Mouse (Mus musculus): ENCODE results near the gene Nrxn1. TPM values are rescaled to one million over a fixed set of nuclear protein-coding genes. Genes with fewer than 3 reads are reported as not detected.

Gene Nrxn1
- polyA plus RNA-seq, 1 experiment from 2014 or later, result 4.6 TPM

DNA sequence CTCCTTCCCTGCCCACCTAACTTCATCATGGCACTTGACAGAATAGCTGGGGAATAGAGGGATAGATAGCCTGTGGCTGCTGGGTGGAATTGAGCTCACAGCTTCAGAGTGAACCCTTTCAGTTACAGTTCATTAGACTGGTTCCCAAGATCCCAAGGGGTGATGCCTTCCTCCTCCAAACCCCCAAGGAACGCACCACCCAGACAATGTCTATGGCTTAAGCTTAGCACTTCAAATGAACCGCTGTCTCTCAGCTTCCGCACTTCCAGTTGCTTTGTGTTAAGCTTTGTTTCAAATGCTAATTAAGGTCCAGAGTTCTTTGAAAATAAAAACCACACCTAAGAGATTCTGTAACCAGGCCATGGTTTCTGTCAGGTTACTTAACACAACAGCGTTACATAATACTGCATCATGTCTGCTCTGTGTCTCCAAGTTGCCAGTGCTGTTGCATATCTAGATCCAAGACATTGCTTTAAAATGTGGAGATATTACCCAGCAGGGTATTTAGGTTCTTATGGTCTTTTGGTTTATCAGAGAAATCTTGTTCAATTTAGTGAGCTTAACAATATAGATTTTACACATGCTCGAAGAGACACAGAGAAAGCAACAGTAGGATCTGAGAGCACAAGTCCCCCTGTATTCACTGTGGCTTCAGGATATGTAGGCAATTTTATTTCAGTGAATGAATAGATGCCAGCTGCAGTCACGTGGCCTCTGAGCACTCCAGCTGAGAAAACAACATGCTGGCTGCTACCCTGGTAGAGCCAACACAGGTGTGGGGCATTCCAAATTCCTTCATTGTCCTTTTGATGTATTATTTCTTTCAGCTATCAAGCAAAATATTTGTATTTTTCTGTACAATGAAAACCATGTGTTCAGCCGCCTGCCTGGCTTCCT is 702.3 kb downstream of the Nrxn1 start:
- Histone ChIP-seq H3K4me2 (replicated peaks; ENCODE audit: low read depth, low read length) (no peak overlapping the region), H3K4me3 (ENCODE audit: low read length) (no peak overlapping the region), H3K9ac (replicated peaks; ENCODE audit: low read length) (no peak overlapping the region), H3K9me3 (ENCODE audit: low read length) (no peaks in the 10 kb centered on the region), H3K4me1 (ENCODE audit: insufficient read depth, low read length) (no peaks in the 10 kb centered on the region), H3K27me3 (ENCODE audit: insufficient read depth, low read length) (no peaks in the 10 kb centered on the region), H3K27ac (ENCODE audit: low read length) (no peak overlapping the region), H3K36me3 (ENCODE audit: insufficient read depth, low read length) (no peaks in the 10 kb centered on the region)
- ATAC-seq (ENCODE audit: low FRiP score, low TSS enrichment), result no peak
- WGBS, result 42% methylated on average over 7 of the region's 7 CpGs

DNA sequence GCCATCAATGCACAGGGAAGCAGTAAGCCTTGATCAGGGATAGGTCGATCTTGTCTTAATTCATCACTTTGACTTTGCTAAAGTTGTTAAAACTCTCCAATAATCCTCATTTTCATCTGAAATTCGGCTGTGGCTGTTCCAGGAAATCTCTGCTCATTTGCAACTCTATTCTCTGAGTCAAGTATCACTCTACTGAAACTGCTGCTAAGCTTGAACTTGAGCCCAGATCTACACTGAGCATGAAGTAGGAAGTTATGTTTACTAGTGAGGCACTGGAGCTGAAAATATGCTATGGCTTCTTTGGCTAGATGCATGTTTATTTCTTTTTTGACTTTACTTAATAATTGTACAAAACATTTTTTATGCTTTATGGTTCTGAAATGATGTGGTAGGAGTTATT is 708.0 kb downstream of the Nrxn1 start:
- Histone ChIP-seq H3K27ac (ENCODE audit: low read length) (no peak overlapping the region), H3K4me3 (ENCODE audit: low read length) (no peak overlapping the region), H3K4me2 (replicated peaks; ENCODE audit: low read depth, low read length) (no peak overlapping the region), H3K36me3 (ENCODE audit: insufficient read depth, low read length) (no peaks in the 10 kb centered on the region), H3K27me3 (ENCODE audit: insufficient read depth, low read length) (no peaks in the 10 kb centered on the region), H3K4me1 (ENCODE audit: insufficient read depth, low read length) (peaks cover 17% of the 10 kb centered on the region), H3K9me3 (ENCODE audit: low read length) (no peaks in the 10 kb centered on the region), H3K9ac (replicated peaks; ENCODE audit: low read length) (no peak overlapping the region)
- no peak for ATAC-seq (ENCODE audit: low FRiP score, low TSS enrichment)
- WGBS, result 71% methylated on average over 2 of the region's 2 CpGs

DNA sequence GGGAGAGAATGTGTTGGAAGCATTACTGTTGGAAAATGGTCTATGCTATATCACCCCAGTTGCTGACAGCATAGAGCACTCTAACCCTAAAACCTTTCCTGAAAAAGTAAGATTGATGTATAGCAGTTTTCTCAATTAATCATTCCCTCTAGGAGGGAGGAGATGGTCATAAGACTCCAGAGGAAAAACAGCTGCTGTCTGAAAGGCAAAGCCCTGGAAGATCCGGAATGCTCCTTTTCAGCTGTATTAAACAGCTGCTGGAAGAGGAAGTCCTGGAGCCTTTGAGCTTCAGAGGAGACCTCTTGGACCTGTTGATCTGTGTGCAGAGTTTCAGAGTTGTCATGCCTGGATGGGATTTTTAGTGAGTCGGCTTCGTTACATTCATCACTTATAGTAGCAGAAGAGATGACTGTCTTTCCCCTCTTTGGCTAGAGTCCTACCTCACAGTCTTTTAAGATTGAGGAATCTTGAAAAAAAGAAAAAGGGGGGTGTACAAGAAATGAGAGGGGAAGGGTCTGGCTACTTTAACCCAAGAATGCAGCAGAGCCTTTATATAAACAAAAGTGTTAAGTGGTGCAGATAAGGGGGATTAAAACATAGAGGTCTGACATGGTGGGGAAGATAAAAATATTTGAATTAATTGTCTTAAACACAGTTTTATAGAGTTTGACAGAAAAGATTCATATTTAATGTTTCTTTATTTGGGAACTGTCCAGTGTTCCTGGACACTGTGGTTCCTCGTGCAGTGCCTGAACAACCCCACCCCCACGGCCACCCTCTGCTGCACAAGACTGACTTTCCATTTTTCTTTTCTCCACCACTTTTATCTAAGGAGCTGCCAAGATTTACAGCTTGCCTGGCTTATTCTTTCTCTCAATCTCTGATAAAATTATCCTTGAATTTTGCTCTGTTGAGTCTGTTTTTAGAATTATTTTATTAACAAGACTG is 710.1 kb downstream of the Nrxn1 start:
- ATAC-seq (ENCODE audit: low FRiP score, low TSS enrichment), result peak; percentile 94
- H3K4me2 ChIP-seq (replicated peaks; ENCODE audit: low read depth, low read length), result no peak overlapping the region

DNA sequence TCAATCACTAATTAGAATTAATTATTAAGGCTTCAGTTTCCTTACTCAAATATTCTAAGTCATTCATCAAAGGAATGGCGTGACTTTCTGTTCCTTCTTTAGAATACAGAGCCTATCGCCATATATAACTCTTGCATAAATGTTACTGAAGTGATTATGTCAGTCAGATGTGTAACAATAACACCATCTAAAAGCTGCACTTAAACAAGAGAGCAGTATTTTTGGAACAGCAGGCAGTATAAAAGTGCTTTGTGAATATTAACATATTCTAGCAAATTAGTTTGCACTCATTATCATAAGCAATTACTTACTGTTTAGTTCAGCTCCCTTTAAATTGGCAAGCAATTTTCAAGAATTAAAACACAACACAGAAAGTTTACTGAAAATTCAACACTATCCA is 716.3 kb downstream of the Nrxn1 start:
- Histone ChIP-seq H3K27ac (ENCODE audit: low read length) (no peak overlapping the region), H3K4me3 (ENCODE audit: low read length) (no peak overlapping the region), H3K27me3 (ENCODE audit: insufficient read depth, low read length) (no peaks in the 10 kb centered on the region), H3K4me1 (ENCODE audit: insufficient read depth, low read length) (no peaks in the 10 kb centered on the region), H3K9me3 (ENCODE audit: low read length) (no peaks in the 10 kb centered on the region), H3K9ac (replicated peaks; ENCODE audit: low read length) (no peak overlapping the region), H3K4me2 (replicated peaks; ENCODE audit: low read depth, low read length) (no peak overlapping the region), H3K36me3 (ENCODE audit: insufficient read depth, low read length) (no peaks in the 10 kb centered on the region)
- ATAC-seq (ENCODE audit: low FRiP score, low TSS enrichment), result no peak
- 83% methylated on average over 2 of the region's 2 CpGs for WGBS

More for the DNA sequence above, 710.1 kb downstream of the Nrxn1 start:
- Histone ChIP-seq H3K4me1 (ENCODE audit: insufficient read depth, low read length) (peaks cover 17% of the 10 kb centered on the region), H3K27me3 (ENCODE audit: insufficient read depth, low read length) (no peaks in the 10 kb centered on the region), H3K9me3 (ENCODE audit: low read length) (no peaks in the 10 kb centered on the region), H3K36me3 (ENCODE audit: insufficient read depth, low read length) (no peaks in the 10 kb centered on the region), H3K9ac (replicated peaks; ENCODE audit: low read length) (no peak overlapping the region), H3K27ac (ENCODE audit: low read length) (peak overlapping the region; percentile 16; the same call in 1 of the 2 replicates), H3K4me3 (ENCODE audit: low read length) (no peak overlapping the region)
- 10% methylated on average over 5 of the region's 5 CpGs for WGBS

DNA sequence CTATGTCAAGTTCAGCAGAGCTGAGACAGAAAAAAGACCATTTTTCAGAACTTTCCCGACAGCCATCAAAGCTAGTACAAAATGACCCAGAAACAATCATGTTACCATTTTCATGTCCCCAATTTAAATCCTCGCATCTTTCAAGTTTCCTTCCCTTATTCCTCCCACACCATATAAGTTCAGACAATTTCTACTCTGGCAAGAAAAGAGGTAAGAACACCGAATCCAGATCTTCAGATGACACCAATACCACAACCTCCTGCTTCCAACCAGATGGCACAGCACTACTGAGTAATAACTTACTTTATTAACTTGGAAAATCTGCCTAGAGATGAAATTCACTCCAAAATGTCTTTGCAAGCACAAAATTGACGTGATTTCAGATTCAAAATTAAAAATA is 730.7 kb downstream of the Nrxn1 start:
- no peaks in the 10 kb centered on the region for H3K36me3 ChIP-seq (ENCODE audit: insufficient read depth, low read length)
- H3K4me3 ChIP-seq (ENCODE audit: low read length), result no peak overlapping the region
- WGBS, result 84% methylated on average over 4 of the region's 4 CpGs
- H3K4me1 ChIP-seq (ENCODE audit: insufficient read depth, low read length), result no peaks in the 10 kb centered on the region
- no peak for ATAC-seq (ENCODE audit: low FRiP score, low TSS enrichment)
- H3K9me3 ChIP-seq (ENCODE audit: low read length), result no peaks in the 10 kb centered on the region
- no peak overlapping the region for H3K4me2 ChIP-seq (replicated peaks; ENCODE audit: low read depth, low read length)
- no peaks in the 10 kb centered on the region for H3K27me3 ChIP-seq (ENCODE audit: insufficient read depth, low read length)
- H3K9ac ChIP-seq (replicated peaks; ENCODE audit: low read length), result no peak overlapping the region
- no peak overlapping the region for H3K27ac ChIP-seq (ENCODE audit: low read length)

DNA sequence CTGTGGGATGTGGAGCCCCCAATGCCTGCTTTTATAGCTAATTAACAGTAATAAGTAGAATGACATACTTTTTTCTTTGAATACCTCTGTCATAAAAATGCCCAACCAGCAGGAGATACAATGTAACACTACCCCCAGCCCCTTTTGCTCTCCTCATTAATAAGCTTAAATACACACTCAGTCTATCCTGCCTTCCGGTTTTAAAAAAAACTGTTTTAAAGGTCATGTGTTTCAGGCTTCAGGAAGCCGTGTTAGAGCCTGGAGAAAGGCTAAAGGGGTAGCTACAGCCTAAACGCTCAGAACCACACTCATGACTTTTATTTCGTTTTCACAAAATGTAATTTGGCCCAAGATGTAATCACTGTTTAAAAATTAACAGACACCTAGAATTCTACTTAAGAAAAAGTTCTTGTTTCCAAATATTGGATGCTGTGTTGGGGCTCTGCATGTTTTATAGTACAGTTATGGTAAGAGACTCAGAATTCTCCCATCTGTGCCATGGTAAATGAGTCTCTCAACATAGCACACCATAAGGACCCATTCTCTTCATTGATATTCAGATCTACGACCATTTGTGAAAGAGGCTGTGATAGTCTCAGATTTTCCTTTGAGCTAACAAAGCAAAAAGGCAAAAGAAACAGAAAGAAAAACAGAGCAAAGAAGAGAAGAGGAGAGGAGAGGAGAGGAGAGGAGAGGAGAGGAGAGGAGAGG is 743.3 kb downstream of the Nrxn1 start:
- Histone ChIP-seq H3K9ac (replicated peaks; ENCODE audit: low read length) (no peak overlapping the region), H3K4me1 (ENCODE audit: insufficient read depth, low read length) (no peaks in the 10 kb centered on the region), H3K27ac (ENCODE audit: low read length) (no peak overlapping the region), H3K9me3 (ENCODE audit: low read length) (no peaks in the 10 kb centered on the region), H3K27me3 (ENCODE audit: insufficient read depth, low read length) (no peaks in the 10 kb centered on the region), H3K4me3 (ENCODE audit: low read length) (no peak overlapping the region), H3K4me2 (replicated peaks; ENCODE audit: low read depth, low read length) (no peak overlapping the region), H3K36me3 (ENCODE audit: insufficient read depth, low read length) (no peaks in the 10 kb centered on the region)
- WGBS, result 40% methylated on average over 5 of the region's 5 CpGs
- ATAC-seq (ENCODE audit: low FRiP score, low TSS enrichment), result no peak

DNA sequence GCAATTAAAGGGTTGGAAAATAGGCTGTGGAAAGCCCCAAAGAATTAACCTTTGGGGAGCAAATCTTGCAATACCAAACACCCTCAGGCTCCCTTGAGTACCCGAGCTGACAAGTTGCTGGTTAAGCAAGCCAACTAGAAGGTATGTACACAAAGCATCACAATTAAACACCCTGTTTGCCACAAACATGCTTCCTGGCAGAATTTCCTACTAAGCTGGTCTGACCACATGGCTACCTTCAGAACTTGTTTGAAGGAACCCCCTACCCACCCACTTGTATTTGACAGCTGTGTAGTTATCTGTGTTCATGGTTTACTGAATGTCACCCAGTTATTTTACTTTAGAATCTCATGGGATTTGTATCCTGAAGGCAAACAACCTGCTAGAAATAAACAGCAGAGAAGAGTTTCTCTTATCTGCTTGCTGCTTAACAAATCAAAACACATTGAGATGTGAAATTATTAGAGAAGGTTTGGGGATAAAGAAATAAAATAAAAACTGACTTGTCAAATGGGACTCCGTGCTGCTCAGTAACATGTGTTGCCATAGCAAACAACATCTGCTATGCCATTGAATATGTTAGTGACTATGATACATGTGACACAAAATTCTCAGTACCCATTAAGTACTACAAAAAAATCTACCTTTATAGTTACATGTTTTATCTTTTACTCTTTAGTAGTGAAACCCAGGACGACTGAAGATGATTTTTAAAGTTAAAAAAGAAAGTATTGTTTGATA is 746.0 kb downstream of the Nrxn1 start:
- no peak overlapping the region for H3K9ac ChIP-seq (replicated peaks; ENCODE audit: low read length)
- no peak for ATAC-seq (ENCODE audit: low FRiP score, low TSS enrichment)
- H3K4me3 ChIP-seq (ENCODE audit: low read length), result no peak overlapping the region
- no peak overlapping the region for H3K27ac ChIP-seq (ENCODE audit: low read length)
- WGBS, result 66% methylated on average over 3 of the region's 3 CpGs
- no peaks in the 10 kb centered on the region for H3K36me3 ChIP-seq (ENCODE audit: insufficient read depth, low read length)
- H3K4me2 ChIP-seq (replicated peaks; ENCODE audit: low read depth, low read length), result no peak overlapping the region
- H3K27me3 ChIP-seq (ENCODE audit: insufficient read depth, low read length), result no peaks in the 10 kb centered on the region
- H3K9me3 ChIP-seq (ENCODE audit: low read length), result no peaks in the 10 kb centered on the region
- no peaks in the 10 kb centered on the region for H3K4me1 ChIP-seq (ENCODE audit: insufficient read depth, low read length)

DNA sequence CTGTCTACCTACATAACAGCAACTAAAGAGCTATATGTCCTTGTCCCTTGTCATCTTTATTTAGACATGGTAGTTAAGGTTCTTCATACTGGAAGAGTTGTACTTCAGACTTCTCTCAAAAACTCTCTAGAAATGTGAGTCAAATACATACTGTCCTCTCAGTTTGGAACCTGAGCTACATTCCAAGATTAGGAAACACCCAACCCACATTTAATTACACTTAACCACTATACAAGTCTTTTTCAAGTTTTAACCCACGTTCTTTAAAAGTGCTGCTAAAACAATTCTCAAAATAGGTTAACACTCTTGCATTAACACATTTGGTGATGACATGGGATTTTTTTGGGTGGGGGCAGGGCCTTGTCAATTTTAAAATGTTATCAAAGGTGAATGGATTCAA is 759.4 kb downstream of the Nrxn1 start:
- ATAC-seq (ENCODE audit: low FRiP score, low TSS enrichment), result no peak
- H3K36me3 ChIP-seq (ENCODE audit: insufficient read depth, low read length), result no peaks in the 10 kb centered on the region
- no peaks in the 10 kb centered on the region for H3K27me3 ChIP-seq (ENCODE audit: insufficient read depth, low read length)
- 83% methylated on average over 1 of the region's 1 CpGs for WGBS
- no peak overlapping the region for H3K4me3 ChIP-seq (ENCODE audit: low read length)
- no peaks in the 10 kb centered on the region for H3K9me3 ChIP-seq (ENCODE audit: low read length)
- H3K4me1 ChIP-seq (ENCODE audit: insufficient read depth, low read length), result no peaks in the 10 kb centered on the region
- no peak overlapping the region for H3K4me2 ChIP-seq (replicated peaks; ENCODE audit: low read depth, low read length)
- no peak overlapping the region for H3K27ac ChIP-seq (ENCODE audit: low read length)
- no peak overlapping the region for H3K9ac ChIP-seq (replicated peaks; ENCODE audit: low read length)

DNA sequence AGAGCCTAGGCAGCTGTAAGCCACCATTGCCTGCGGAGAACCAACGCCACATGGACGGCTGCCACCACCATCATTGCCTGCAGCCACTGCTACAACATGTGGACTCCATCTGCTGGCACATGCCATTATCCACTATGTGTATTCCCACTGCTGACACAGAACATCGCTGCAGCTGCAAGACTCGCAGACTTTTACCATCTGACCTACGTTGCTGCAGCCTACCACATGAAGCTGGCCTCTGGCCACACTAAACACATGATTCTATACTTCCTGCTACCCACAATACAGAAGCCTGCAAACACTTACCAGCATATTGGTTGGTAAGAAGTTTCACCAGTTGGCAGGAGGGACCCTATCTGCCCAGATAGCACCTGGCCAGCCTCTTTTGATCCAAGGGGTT is 769.2 kb downstream of the Nrxn1 start:
- no peak overlapping the region for H3K27ac ChIP-seq (ENCODE audit: low read length)
- no peaks in the 10 kb centered on the region for H3K9me3 ChIP-seq (ENCODE audit: low read length)
- no peak overlapping the region for H3K4me3 ChIP-seq (ENCODE audit: low read length)
- H3K9ac ChIP-seq (replicated peaks; ENCODE audit: low read length), result no peak overlapping the region
- no peaks in the 10 kb centered on the region for H3K27me3 ChIP-seq (ENCODE audit: insufficient read depth, low read length)
- ATAC-seq (ENCODE audit: low FRiP score, low TSS enrichment), result no peak
- H3K4me1 ChIP-seq (ENCODE audit: insufficient read depth, low read length), result no peaks in the 10 kb centered on the region
- H3K4me2 ChIP-seq (replicated peaks; ENCODE audit: low read depth, low read length), result no peak overlapping the region
- 90% methylated on average over 6 of the region's 6 CpGs for WGBS
- H3K36me3 ChIP-seq (ENCODE audit: insufficient read depth, low read length), result no peaks in the 10 kb centered on the region
